Mouse (Mus musculus): ENCODE measurements around the gene Dpp10.

DNA sequence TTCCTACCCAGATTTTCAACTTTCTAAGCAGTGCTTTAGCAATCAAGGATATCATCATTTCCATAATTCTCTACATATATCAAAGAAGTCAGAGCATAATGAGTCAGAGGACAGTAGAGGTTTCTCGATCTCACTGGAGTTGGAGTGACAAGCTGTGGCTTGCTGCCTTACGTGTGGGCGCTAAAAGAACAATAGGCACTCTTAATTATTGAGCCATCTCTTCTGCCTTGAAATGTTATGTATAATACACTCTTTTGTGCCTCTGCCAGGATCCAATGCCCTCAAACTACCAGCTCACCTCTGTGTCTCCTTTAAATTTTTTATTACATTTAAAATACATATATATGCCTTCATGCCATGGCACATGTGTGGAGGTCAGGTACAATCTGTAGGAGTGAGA, 198.5 kb downstream of the Dpp10 start:
- no peak for TF ChIP-seq CTCF (IDR thresholded peaks at IDR 0.05; ENCODE audit: low read depth, low read length)
- no peak for TF ChIP-seq GATA1 (IDR thresholded peaks at IDR 0.05; ENCODE audit: borderline replicate concordance, low read length)
